Mouse (Mus musculus) gastrocnemius, adult 8-10 months (tissue): ENCODE results near the gene Arntl2. TPM values are rescaled to one million over a fixed set of nuclear protein-coding genes. Genes with fewer than 3 reads are reported as not detected.
"Not testable (repeated sequence)": the region's sequence is repeated elsewhere in the genome, so short reads cannot be mapped to it uniquely, and the experiment has no call there.

Source experiments
- DNase-seq, 2 experiments: peaks; one replicate each; pipeline ENCODE4 v3.0.0; 2022; ENCODE audit warnings: low spot score in 2 of 2
- total RNA-seq, 4 experiments: library from RNA; stranded (reverse); gene quantifications; 2 replicates each; pipeline ENCODE4 v1.2.4; 2022

The Arntl2 gene
- under 1 TPM; 0.48 to 0.72 (median 0.58) TPM for total RNA-seq

DNA sequence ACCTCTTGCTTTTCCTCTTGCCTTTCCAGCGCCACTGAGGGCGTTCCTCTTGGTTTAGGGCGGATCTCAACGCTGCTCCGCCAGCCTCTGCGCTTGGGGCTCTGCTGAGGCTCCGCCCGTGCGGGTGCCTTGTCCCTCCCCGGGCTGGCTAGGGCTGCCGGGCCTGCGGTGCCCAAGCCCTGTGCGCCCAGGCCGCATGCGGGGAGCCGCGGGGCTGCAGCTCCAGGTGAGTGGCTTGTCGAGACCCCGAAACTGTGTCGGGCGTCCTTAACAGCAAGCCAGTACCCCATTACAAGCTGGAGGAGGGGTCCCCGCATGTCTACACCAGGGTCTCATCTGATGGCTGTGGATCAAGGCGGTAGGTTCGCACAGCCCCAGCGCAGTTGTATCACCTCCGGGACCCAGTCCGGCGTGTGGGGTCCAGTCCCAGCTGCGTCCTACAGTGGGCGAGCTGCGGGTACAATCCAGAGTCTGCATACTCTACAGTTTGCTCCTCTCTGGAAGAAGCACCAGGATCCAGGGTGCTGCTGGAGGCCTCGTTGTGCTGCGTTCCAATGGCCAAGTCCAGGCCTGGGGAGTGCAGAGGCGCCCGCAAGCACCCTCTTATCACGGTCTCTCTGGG lies at the start of gene Arntl2:
Gene Arntl2, plus strand, starts transcription at position 132 of the 622 bp plus-strand sequence.
- DNase-seq = peak; percentile 40 to 65

DNA sequence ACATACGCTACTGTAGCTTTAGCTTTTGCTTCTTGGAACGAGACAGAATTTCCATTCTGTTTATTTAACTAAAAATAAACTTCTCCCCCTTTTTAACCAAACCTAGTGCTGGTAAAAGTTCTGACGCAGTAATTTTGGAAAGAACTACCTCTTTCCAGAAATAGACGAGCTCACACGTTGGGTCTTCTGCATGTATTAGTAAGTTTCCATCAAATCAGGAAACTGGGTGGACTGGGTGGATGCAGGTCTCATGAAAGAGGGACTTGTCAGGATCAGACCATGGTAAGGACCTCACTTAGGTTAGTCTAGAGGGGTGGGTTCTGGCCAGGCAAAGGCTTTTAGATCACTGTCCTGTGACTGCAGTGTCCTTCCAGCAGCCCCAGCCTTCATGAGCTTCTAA lies 49.3 kb upstream of the Arntl2 start:
- DNase-seq = no peak

- no peak for DNase-seq
Observed at GRCm38 (mm10) chr6:146747057-146747456, 48.8 kb upstream of the Arntl2 start.

GRCm38 (mm10) chr6:146748271-146748670 lies 47.6 kb upstream of the Arntl2 start:
- DNase-seq = no peak

DNA sequence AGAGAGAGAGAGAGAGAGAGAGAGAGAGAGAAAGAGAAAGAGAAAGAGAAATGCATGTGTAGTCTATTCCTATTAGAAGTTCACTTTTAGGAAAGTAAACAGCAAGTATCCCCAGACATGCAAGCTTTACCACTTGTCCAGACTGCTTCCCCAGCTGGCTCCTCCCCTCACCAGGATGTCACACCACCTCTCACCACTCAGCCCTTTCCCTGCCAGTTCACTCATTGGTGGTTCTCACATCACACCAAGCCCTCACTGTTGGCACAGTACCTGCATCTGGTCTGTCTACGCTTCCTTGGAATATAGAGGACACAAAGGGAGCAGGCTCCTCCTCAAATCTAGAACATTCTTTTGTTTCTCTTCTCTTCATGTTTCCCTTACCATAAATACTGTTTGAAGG lies 44.2 kb upstream of the Arntl2 start:
- DNase-seq = no peak

DNA sequence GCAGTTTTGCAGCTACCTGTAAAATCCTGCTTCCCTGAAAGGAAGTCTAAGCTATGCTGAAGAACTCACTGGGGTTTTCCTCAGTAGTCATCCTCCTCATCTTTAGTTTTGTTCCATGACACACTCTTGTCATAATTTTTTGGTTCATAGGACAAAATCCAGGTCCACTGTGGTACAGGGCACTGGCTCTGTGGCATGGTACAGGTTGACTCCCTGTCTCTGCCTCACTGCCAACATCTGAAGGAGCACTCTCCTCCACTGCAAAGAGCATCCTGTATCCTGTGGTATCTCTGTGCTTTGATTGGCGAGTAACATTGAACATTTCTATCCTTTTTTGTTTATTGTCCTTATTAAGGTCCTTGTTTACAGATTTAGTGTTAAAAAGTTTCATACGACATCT lies 43.7 kb upstream of the Arntl2 start:
- DNase-seq = no peak

DNA sequence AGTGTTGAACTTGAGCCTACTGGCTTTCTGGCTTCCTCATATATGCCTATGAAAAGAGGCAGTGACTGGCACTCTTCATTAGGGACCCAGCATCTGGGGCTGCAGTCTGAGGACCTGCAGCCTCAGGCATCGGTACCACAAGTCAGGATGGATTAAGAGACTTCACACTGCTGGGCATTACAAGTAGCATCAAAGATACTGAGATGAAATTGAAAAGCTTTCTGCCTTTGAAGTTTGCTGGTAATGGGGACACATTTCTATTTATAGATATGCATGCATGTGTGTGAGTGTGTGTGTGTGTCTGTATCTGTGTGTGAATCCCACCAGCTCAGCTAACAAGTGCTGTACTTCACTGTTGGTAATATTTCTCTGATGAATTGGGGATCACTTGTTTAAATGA lies 43.2 kb upstream of the Arntl2 start:
- DNase-seq = no peak

- no peak for DNase-seq
Observed at GRCm38 (mm10) chr6:146753560-146754160, 42.2 kb upstream of the Arntl2 start.

DNA sequence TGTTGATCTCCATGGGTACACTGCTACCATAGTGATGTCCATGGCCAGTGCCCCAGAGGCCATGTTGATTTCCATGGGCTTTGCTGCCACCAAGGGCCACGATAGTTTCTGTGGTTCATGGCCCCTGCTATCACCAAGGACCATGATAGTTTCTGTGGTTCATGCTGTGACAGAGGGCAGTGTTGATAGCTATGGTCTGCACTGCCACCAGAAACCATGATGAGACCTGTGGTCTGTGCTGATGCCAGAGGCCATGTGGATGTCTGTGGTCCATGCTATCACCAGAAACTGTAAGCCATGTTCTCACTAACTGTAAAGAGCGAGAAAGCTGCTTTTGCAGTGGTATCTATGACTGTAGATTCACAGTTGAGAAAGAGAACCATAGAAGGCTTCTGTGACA lies 40.7 kb upstream of the Arntl2 start:
- DNase-seq = no peak

DNA sequence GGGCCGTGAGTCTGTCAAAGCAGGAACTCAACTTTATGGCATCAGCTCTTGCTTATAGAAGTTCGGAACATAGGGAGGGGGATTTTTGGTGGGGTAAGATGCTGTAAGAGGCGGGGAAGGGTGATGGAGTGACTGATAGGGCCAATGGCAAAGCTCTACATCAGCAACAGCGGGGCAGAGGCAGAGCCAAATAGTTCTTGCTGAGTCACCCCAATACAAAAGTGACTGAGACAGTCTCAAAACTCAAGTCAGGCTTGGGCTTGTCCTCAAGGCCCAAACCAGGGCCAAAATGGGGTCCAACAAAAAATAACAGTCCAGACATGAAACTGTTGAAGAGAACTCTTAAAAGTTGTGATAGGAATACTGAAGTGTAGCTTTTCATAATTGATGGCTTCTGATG lies 40.2 kb upstream of the Arntl2 start:
- DNase-seq = no peak

GRCm38 (mm10) chr6:146759027-146759426 lies 36.8 kb upstream of the Arntl2 start:
- no peak for DNase-seq

- no peak for DNase-seq
Observed at GRCm38 (mm10) chr6:146760022-146760421, 35.8 kb upstream of the Arntl2 start.

DNA sequence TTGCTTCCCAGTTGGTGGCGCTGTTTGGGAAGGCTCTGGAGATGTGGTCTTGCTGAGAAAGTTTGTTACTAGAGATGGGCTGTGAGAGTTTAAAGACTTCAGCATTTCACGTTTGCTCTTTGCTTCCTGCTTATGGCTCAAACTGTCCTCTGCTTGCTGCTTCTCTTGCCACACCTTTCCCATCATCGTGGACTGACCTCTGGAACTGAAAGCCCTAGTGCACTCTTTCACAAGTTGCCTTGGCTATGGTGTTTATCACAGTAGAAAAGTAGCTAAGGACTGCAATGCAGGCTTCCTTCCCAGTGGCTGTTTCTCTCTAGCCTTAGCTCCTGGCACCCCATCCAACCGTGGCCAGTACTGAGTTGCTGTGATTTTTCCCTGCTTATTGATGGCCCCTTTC lies 35.1 kb upstream of the Arntl2 start:
- no peak for DNase-seq

DNA sequence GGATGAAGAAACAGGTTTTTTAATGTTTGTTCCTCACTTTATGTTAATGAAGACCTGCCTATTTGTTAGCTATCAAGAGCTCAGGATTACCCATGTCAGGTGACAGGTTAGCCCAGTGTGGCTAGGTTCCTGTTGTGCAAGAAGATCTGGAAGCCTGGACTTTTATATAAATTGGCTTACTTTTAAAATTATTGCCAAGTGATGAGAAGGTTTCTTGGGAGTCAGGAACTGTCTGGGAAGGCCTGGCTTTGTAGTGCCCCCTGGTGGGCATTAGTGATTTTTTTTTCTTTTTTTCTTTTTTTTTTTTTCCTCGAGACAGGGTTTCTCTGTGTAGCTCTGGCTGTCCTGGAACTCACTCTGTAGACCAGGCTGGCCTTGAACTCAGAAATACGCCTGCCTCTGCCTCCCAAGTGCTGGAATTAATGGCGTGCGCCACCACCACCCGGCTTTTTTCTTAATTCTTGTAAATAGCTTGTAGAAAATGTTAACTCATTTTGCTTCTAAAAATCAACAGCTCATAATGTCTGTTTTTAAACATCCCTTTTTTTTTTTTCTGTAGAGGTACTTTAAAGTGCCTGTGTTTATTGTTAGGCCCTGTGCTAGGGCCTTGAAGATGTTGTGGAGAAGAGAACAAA lies 33.5 kb upstream of the Arntl2 start:
- no peak for DNase-seq

- no peak for DNase-seq
Observed at GRCm38 (mm10) chr6:146764593-146764992, 31.3 kb upstream of the Arntl2 start.

DNA sequence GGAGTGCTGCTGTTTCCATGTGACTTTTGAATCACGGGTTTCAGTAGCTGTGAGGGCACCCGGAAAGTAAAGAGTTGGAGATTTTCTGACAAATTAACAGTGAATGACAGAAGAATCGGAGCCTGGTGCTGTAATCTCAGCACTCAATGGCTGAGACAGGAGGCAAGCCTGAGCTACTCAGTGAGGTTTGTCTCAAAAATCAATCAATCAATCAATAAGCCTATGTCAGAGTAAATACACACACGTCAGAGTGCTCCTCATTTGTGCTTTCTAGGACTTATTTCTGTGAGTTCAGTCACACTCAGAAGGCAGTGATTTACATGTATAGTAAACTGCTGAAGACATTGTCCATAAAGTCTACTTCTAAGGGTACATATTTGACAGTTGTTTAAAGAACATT lies 30.6 kb upstream of the Arntl2 start:
- no peak for DNase-seq

DNA sequence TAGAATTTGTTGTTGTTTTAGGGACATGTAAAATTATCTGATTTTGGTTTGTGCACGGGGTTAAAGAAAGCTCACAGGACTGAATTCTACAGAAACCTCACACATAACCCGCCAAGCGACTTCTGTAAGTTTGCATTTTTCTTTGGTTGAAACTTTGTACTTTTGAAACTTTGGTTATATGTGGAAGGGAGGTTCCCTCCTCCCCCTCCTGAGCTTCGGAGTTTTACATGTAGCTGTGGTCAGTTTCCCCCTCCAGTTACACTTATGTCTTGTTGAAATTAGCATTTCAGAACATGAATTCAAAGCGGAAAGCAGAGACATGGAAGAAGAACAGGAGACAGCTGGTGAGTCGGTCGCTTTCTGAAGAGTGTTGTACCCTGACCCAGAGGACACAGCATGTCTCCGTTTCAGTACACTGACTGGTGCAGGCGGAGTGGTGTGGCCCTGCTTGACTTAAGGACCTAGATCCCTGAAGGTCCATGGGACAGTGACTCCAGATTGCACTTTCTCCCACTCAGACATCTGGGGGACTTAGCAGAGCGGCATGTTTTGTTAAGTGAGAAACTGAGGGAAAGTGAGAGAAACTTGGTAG lies 26.9 kb upstream of the Arntl2 start:
- DNase-seq = no peak

- DNase-seq = no peak
Observed at GRCm38 (mm10) chr6:146770005-146770745, 25.7 kb upstream of the Arntl2 start.

- no peak for DNase-seq
Observed at GRCm38 (mm10) chr6:146770808-146771207, 25.0 kb upstream of the Arntl2 start.

GRCm38 (mm10) chr6:146775864-146776263 lies 20.0 kb upstream of the Arntl2 start:
- DNase-seq = not testable (repeated sequence)

DNA sequence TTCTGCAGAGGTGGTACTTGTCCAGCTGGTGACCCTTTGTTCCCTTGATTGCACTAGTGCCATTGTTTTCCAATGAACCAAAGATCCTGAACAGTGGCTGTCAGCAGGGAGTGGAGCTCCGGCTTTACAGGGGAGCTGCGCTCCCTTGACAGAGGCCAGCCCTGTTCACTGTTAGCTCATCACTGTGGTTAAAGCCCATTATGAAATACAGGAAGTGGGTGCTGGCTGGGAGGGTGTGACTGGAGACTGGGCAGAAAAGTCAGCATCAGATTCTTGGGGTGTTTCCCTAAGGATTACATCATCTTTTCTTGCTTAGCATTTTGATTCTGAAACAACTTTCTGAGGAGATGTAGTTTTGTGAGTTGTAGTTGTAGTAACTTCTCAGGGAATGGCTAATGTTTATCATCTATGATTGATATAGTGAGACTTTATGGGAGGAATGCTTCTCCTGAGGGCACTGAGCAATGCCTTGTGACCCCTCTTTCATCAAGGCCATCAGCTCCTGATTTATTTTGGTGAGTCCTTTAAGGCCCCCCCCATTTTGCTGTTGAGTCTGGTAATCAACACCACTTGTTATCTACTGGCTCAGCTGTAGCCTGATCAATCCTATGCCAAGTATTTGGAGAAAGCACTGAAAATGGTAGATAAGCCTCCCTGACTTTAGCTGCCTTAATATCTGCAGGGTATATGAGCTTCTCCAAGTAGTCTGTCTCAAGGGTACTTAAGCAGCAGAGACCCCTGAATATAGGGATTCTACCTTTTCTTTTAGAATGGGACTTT lies 19.1 kb upstream of the Arntl2 start:
- DNase-seq = no peak
